Mouse (Mus musculus) embryonic stem cell, embryonic (primary cell): Measurements from ENCODE around the gene Zfp704.

Source experiments
- CTCF ChIA-PET, 4 experiments: fragments of 300-600 bp in 2 of 4; fragments of 350-600 bp in 2 of 4; sonication (Branson Sonifier 250); formaldehyde crosslinking; loops; one replicate each; lab custom pipeline; 2022; ENCODE audit warnings: inconsistent platforms in 2 of 4; lab: Charles Lee
- POLR2A ChIA-PET, 4 experiments: fragments of 300-600 bp in 2 of 4; fragments of 350-600 bp in 2 of 4; sonication (Branson Sonifier 250); formaldehyde crosslinking; loops; one replicate each; lab custom pipeline; 2022; ENCODE audit warnings: antibody characterized with exemption in 4 of 4, inconsistent platforms in 1 of 4; lab: Charles Lee

Gene Zfp704

DNA sequence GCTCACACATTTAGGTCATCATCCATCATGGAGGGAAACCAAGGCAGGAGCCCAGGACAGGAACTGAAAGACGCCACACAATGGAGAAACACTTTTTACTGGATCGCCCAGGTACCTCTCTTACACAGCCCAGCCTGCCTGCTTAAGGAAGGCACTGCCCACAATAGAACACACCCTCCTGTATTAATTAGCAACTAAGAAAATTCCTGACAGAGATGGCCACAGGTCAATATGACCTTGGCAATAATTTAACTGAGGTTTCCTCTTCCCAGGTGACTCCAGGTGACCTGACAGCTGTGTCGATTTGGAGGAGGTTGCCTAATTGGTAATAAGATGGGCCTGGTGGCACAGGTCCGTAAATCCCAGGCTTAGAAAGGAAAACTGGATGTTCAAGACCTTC is 33.0 kb downstream of the Zfp704 start:
- CTCF ChIA-PET, result interaction anchor here in 1 of 4 experiments (1.1 kb wide), 1 partner anchor 16 kb away, joined by 3 read pairs; no protein-coding TSS in a partner anchor
- POLR2A ChIA-PET, result interaction anchor here in 2 of 4 experiments (0.8 to 2.4 kb wide), 11 partner anchors 9 to 219 kb away, joined by 3 to 11 read pairs (median 3); partner anchors contain the start of gene Zfp704 (in 1 of the 2)

DNA sequence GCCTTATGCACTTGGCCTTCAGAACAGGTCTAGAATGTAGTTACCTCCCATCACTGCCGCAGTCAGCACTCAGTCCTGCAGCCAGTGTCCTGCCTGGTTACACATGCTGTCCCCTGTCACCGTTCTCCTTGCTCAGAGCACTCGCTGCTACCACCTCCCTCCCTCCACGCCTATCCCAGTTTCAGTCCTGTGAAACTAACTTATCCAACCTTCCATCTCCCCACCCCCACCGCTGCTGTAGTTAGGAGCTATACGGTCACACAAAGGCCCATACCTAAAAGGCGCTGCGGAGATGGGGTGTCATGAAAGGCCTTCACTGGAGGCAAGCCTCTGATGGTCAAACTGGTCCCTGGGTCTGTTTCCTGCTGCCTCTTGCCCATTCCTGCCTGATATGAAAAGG is 35.6 kb downstream of the Zfp704 start:
- CTCF ChIA-PET, result interaction anchor here in 1 of 4 experiments (0.7 to 1.0 kb wide), 2 partner anchors 20 to 134 kb away, joined by 3 read pairs; no protein-coding TSS in a partner anchor
- POLR2A ChIA-PET, result interaction anchor here in 3 of 4 experiments (0.6 to 1.7 kb wide), 15 partner anchors 9 to 187 kb away, joined by 3 to 8 read pairs (median 4); no protein-coding TSS in a partner anchor

DNA sequence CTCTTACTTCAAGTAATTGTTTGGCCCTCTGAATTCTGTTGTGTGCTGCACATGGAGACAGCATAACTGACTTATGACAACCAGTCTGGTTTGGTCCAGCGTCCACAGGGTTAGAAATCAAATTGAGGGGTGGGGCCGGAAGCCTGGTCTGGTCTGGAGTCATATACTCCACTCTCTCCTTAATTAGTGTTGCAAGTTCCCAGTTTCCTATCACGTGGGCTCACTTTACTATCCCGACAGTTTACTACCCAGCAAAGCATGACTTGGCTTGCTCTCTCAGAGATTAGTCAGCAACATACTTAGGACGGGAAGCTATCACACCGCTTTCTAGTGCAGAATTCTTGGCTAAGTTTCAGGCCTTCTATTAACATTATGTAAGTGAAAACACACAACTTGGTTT is 36.3 kb downstream of the Zfp704 start:
- CTCF ChIA-PET, result interaction anchor here in 1 of 4 experiments (0.7 kb wide), 1 partner anchor 497 kb away, joined by 8 read pairs; no protein-coding TSS in a partner anchor
- POLR2A ChIA-PET, result interaction anchor here in 2 of 4 experiments (0.7 to 1.5 kb wide), 6 partner anchors 10 to 59 kb away, joined by 3 to 5 read pairs (median 3); no protein-coding TSS in a partner anchor

DNA sequence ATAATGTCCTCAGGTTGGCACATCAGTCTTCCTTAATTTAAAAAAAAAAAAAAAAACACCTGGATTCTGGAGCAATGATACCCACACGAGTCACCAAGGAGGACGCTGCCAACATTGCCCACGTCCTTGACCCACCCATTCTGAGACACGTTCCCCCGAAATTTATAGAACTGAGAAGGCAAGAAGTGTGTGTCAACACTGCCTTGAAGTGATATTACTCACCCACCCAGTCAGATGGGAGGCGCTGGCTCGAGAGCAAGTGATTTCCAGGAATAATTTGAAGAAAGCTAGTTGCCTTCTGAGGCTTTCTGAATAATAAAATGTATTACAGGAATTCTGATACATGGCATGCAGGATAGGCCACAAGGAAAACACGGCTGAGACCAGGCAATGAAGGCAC is 37.6 kb downstream of the Zfp704 start:
- POLR2A ChIA-PET, result interaction anchor here in 2 of 4 experiments (0.6 to 1.5 kb wide), 5 partner anchors 10 to 81 kb away, joined by 3 to 5 read pairs (median 3); no protein-coding TSS in a partner anchor
- CTCF ChIA-PET, result no interaction called here

DNA sequence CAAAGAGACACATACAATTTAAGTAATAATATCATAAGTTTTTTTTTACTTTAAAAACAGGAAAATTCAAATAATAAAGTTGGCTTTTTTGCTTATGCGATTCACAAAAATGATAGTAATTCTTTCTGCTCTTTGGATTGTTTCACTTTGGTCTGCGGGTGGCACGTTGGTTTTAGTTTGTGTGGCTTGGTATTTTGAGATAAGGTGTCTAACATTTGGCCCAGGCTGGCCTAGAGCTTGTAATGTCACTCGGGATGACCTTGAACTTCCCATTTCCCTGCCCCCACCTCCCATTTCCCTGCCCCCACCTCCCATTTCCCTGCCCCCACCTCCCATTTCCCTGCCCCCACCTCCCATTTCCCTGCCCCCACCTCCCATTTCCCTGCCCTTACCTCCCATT is 39.1 kb downstream of the Zfp704 start:
- CTCF ChIA-PET, result no interaction called here
- POLR2A ChIA-PET, result interaction anchor here in 1 of 4 experiments (1.2 kb wide), 1 partner anchor 8 kb away, joined by 3 read pairs; no protein-coding TSS in a partner anchor

DNA sequence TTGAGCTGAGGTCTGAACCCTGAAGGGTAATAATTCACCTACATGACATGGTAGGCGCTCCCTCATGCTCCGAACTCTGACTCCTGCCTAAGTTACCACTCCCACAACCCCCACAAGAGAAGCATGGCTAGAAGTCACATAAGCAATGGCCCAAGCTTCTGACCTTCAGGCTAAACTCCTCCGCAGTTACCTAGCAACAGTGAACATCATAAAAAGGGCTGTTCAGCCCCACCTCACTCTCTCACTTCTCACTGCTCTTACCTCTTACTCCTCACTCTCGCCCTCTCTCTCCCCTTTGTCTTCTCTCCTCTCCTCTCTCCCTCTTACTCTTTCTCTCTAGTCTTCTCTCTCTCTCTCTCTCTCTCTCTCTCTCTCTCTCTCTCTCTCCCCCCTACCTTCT is 40.2 kb downstream of the Zfp704 start:
- ChIA-PET POLR2A (interaction anchor here in 2 of 4 experiments (0.6 to 1.8 kb wide), 9 partner anchors 9 to 574 kb away, joined by 3 to 6 read pairs (median 4); no protein-coding TSS in a partner anchor), CTCF (interaction anchor here in 1 of 4 experiments (0.6 kb wide), 1 partner anchor 17 kb away, joined by 3 read pairs; no protein-coding TSS in a partner anchor)

DNA sequence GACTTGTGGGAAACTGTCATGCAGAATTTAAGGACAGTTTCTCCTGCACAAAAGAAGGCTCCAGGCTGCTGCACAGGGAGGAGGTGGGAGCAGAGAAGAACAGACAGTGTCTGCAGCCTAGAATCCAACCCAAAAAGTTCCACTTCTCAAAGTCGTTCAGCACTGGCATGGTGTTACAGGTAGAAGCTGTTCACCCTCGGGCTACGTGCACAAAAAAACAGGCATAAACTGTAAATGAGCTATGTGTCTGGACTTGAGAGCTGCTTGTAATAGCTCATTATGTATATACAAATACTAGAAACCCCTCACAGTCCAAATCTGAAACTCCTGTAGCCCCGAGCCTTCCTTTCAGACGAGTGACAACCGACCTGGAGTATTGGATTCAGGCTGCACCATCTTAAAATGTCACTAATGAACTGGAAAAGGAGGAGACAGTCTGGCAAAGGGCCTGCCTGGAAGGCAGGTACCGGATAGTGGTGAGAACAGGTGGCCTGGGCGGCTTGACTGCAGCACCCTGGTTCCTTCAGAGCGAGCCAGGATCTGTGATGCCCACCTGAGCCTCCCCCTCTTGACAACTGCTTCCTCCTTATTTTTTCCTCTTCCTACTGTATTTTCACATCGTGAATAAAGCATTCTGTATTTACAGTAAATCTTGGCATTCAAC is 41.2 kb downstream of the Zfp704 start:
- ChIA-PET POLR2A (interaction anchor here (0.6 to 1.8 kb wide), 22 partner anchors 8 to 826 kb away, joined by 3 to 6 read pairs (median 3); partner anchors contain the start of gene Zfp704 (in 1 of the 4)), CTCF (no interaction called here)

DNA sequence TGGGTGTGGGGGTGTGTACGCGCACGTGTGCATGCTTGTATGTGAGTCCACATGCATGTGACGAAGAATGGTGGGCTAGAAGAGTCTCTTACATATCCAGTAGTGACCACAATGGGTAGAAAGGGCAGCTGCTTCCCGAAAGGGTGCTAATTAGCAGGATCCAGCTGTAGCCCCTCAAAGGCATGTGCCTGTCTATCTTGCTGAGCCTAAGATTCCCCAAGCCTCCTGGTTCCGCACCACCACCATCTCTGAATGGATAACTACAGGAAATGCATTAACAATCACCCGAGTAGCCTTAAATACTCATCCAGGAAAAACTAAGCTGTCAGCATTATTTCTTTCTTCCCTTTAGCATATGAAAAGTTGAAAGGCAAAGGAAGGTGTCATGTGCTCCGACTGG is 41.9 kb downstream of the Zfp704 start:
- POLR2A ChIA-PET, result interaction anchor here (0.6 to 2.0 kb wide), 22 partner anchors 8 to 826 kb away, joined by 3 to 11 read pairs (median 3); partner anchors contain the start of gene Zfp704 (in 1 of the 4)
- CTCF ChIA-PET, result no interaction called here

DNA sequence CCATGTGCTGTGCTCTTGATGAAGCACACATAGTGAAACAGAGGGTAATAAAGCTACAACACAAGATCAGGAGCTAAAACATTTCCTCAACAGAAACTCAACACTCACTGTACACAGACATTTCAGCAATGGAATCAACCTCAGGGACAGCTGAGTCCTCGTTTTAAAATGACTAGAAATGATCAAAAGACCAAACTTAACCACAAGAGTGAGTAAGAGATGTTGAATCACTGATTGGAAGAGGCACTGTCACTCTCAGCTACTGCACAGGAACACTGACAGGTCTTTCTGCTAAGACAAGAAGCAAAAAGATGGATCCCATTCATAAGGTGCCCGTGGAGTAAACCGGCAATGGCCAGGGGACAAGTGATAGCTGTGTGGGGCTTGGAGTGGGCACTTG is 43.1 kb downstream of the Zfp704 start:
- CTCF ChIA-PET, result interaction anchor here in 1 of 4 experiments (0.6 kb wide), 1 partner anchor 10 kb away, joined by 3 read pairs; no protein-coding TSS in a partner anchor
- POLR2A ChIA-PET, result interaction anchor here in 2 of 4 experiments (1.1 to 2.1 kb wide), 16 partner anchors 10 to 81 kb away, joined by 3 to 11 read pairs (median 4); partner anchors contain the start of gene Zfp704 (in 1 of the 2)

DNA sequence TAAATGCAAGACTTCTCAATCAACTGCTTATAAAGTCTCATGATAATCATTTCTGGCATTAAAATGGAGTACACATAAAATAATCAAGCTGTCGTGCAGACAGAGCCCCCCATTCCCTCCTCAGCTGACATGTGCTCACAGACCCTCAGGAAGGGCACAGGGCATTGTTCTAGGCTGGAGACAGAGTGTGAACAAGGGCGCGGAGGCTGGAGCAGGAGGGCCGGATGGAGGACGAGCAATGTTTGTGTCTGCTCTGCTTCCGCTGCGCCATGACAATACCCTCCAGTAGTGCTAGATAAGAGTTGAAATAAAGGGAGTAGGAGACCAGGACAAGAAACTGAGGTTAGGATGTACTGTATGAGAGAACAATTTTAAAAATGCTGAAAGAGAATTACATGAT is 46.3 kb downstream of the Zfp704 start:
- ChIA-PET CTCF (no interaction called here), POLR2A (interaction anchor here in 2 of 4 experiments (0.6 to 5.0 kb wide), 8 partner anchors 11 to 735 kb away, joined by 3 to 27 read pairs (median 3); no protein-coding TSS in a partner anchor)

DNA sequence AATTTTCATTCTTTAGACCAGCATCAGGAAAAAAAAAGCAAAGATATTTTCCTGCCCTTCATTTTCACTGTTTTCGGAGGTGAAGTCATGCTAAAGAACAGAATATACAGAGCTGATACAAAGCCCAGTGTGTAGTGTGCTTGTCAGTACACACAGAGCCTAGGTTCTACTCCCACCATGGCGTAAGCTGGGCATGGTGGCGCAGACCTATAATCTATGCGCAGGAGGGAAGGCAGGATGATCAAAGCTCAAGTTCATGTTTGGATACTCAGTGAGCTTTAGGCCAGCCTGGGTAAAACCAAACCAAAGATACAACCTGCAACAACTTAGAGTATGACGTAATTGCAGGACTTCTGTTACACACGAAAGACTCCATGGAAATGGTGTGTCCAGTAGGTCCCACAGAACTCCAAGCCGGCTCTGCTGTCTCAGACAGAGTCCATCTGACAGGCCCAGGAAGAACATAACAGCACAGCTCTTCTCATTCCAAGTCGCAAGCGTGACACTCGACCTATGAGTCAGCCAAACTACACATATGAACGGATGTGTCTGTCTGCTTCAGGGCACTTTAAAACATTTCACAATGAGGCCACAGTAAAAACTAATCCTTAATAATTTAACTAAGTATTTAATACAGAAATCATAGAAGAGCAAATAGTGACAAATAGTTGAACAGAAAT is 47.1 kb downstream of the Zfp704 start:
- CTCF ChIA-PET, result no interaction called here
- POLR2A ChIA-PET, result interaction anchor here in 2 of 4 experiments (0.6 to 5.0 kb wide), 11 partner anchors 10 to 734 kb away, joined by 3 to 27 read pairs (median 3); partner anchors contain the start of gene Zfp704 (in 1 of the 2)

DNA sequence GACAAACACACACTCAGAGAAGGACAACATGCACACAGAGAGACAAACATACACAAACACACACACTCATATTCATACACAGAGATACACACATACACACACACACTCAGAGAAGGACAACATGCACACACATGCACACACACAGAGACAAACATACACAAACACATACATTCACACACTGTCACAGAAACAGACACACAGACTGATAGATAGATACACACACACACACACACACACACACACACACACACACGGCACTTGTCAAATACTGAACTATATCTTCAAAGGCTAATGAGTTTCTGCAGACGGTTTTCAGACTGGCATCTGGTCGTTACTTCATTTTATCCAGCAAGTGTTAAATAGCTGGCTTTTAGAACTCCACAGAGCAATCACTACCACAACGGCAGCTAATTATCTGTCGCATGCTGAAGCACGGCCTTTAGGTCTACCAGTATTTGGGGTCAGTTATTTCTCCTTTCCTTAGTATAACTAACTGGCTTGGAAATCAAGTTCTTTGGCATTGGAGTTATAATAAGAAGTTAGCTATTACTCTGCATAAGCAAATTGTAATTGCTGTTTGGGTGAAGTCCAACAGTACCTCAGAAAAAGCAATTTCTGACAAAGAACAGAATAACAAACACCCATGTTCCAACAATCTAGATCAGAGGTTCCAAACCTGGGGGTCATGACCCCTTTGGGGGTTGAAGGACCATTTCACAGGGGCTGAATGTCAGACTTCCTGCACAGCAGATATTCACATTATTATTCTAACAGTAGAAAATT is 51.9 kb downstream of the Zfp704 start:
- ChIA-PET CTCF (interaction anchor here in 2 of 4 experiments (0.6 to 0.7 kb wide), 2 partner anchors 26 to 34 kb away, joined by 4 read pairs; no protein-coding TSS in a partner anchor), POLR2A (interaction anchor here in 1 of 4 experiments (1.2 to 2.6 kb wide), 4 partner anchors 10 to 51 kb away, joined by 3 to 7 read pairs (median 4); no protein-coding TSS in a partner anchor)

DNA sequence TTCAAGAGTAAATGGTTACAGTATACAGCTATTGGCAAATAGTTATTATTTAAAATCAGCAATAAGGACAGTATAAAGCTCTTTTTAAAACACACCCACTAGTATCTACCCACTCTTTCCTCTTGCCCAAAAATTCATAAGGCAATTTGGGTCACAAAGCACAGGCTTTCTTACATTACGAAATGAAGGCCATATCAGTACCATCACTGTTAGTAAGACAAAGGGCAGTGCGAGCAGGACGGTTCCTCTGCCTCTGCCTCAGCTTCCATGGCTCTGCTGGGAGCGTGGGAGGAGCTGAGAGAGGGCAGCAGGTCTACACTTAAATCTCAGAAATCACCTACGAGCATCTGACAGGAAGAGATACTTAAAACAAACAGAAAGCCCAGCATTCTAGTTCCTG is 53.7 kb downstream of the Zfp704 start:
- ChIA-PET CTCF (interaction anchor here in 1 of 4 experiments (0.6 kb wide), 1 partner anchor 11 kb away, joined by 3 read pairs; no protein-coding TSS in a partner anchor), POLR2A (interaction anchor here in 1 of 4 experiments (0.6 to 1.2 kb wide), 2 partner anchors 21 to 24 kb away, joined by 3 to 5 read pairs; no protein-coding TSS in a partner anchor)

DNA sequence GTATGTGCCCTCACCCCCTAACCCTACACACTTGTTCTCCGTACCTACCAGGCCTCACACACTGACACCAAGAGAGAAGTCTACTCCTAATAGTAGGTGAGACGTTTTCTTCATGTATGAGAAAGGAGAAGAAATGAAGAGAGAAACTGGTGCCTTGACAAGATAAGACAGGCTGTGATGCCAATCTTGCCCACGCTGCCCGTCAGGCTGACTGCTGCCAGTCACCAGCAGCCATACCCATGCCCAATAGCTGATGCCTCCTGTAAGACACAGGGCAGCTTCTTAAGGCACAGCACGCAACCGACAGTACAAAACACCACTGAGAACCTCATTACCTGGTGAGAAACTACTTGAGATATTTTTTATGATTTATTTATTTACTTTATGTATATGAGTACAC is 55.0 kb downstream of the Zfp704 start:
- POLR2A ChIA-PET, result interaction anchor here in 2 of 4 experiments (0.9 to 1.6 kb wide), 6 partner anchors 12 to 35 kb away, joined by 3 to 9 read pairs (median 3); no protein-coding TSS in a partner anchor
- CTCF ChIA-PET, result interaction anchor here in 1 of 4 experiments (0.5 kb wide), 2 partner anchors 25 to 641 kb away, joined by 6 to 7 read pairs; no protein-coding TSS in a partner anchor

DNA sequence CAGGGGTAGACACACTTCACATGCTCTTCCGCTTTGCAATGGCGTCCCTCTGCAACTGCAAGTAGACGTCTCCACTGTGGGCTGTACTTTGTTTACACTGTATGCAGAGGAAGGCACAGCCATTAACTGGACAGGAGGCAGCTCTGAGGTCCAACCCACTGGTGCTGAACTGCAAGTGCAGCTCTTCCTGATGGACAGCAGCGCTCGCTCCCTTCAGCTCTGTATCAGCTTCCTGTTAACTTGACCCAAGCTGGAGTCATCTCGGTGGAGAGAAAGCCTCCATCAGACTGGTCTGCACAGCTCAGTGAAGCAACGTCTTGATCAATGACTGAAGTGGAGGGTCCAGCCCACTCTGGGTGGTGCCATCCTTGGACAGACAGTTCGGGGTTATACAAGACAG is 57.6 kb downstream of the Zfp704 start:
- POLR2A ChIA-PET, result interaction anchor here in 2 of 4 experiments (0.6 to 6.8 kb wide), 14 partner anchors 10 to 83 kb away, joined by 3 to 60 read pairs (median 3); no protein-coding TSS in a partner anchor
- CTCF ChIA-PET, result no interaction called here

DNA sequence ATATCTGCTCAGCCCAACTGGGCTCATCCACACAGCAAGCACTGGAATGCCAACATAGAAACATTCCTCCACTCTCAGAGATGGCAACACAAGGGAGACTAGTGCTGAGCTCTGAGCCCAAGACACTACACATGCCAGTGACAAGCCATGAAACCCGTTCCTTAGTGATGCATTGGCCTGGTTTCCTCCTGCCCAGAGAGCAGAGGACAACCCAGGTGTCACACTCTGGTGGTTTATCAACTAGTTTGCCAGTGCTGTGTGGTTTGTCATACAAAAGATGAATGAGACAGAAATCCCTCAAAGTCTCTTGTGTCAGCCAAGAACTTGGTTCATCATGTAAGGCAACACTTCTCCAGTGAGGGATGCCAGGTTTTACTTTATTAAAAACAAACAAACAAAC is 59.0 kb downstream of the Zfp704 start:
- ChIA-PET POLR2A (interaction anchor here in 2 of 4 experiments (0.7 to 6.8 kb wide), 5 partner anchors 9 to 21 kb away, joined by 3 to 60 read pairs (median 9); no protein-coding TSS in a partner anchor), CTCF (no interaction called here)

DNA sequence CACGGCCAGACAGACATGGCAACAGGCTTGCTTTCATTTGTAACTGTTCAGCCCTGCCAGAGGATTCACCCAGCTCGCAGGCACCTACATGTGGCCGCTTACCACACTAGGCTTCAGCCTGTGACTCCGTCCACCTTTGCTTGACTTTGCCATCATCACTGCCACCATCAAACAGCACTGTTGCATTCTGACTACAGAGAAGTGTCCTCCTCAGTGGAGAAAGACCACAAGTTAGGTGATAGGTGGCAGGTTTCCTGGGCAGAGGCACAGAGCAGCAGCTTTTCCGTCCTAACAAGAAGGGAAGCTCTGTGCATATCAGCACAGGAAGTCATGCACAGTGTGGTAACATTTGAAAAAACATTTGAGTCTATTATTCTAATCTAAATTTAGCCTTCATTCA is 60.1 kb downstream of the Zfp704 start:
- CTCF ChIA-PET, result no interaction called here
- POLR2A ChIA-PET, result interaction anchor here in 1 of 4 experiments (1.1 to 6.8 kb wide), 4 partner anchors 12 to 39 kb away, joined by 3 to 60 read pairs (median 15); no protein-coding TSS in a partner anchor
